ENCODE assay signal across 23 mouse cellular contexts in the genomic region with DNA sequence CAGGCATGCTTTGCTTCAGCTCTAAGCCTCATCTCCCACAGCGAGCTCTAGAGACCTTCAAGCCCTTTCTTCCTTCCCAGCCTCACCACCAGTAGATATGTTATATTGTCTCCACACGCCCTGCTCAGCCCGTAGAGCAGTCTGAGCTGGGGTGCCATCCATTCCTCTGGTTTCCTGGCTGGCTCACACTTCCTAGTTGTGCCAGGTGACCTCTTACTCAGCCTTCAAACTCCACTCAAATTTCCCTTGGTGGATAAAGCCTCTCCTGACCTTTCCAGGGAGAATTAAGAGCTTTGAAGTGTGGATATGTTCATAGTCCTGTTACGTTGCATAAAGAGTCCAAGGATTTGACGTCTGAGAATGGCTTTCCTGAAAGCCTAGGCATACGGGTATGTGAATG.
DNase-seq lines count a peak whose midpoint lies in the region; ATAC-seq and TF ChIP-seq lines count a peak whose summit lies in the region.
"Had no signal": no experiment of that assay in that cellular context is flagged by ENCODE, and none has a peak within 500 bp of the region (broad histone marks: within the 10 kb centered on the region; RNA-seq: fewer than 3 reads in every experiment).

No protein-coding gene starts in this region.

- peak overlapping the region; percentile 40 for H3K4me3 ChIP-seq in gastrocnemius, adult 2 months
- no peak overlapping the region for H3K4me3 ChIP-seq in layer of hippocampus, adult 2 months
- H3K4me3 ChIP-seq: embryonic facial prominence, embryonic 12.5 days; erythroblast, embryonic 14.5 days; forebrain, embryonic 12.5 days; forebrain, embryonic 15.5 days; hindbrain, embryonic 12.5 days had no signal

- intact Hi-C loops in gastrocnemius, adult 2 months (cut with DNase I) = loop anchor here (5.0 kb wide), 1 partner anchor 163 kb away; no protein-coding TSS in a partner anchor
- intact Hi-C loops in gastrocnemius, postnatal 36 days (cut with DNase I) = no loop called here
- intact Hi-C loops in gastrocnemius, postnatal 14 days (cut with DNase I; ENCODE audit: low total_unique reads) = no loop called here

- TF ChIP-seq CTCF in gastrocnemius, adult 2 months (IDR thresholded peaks at IDR 0.05) = no peak
- no peak for TF ChIP-seq CTCF in layer of hippocampus, adult 2 months (conservative IDR thresholded peaks at IDR 0.05)

- ATAC-seq in cerebellum, adult (ENCODE audit: insufficient number of reproducible peaks, low FRiP score, low TSS enrichment) = peak; percentile 15; the same call in 1 of the 2 replicates
- ATAC-seq: forebrain, embryonic 15.5 days; hindbrain, embryonic 16.5 days; inflammation-experienced regulatory T-cells, adult 6 months; intestine, embryonic 16.5 days; Patski had no signal

- DNase-seq in cerebellum, postnatal 10 days = no peak
- peak; percentile 68 for DNase-seq in gastrocnemius, adult 2 months
- DNase-seq in gastrocnemius, postnatal 36 days = no peak
- no peak for DNase-seq in layer of hippocampus, adult 2 months (ENCODE audit: low spot score in 2 of 2)
- DNase-seq in layer of hippocampus, postnatal 14 days (ENCODE audit: low spot score in 2 of 2) = no peak
- peak; percentile 18 for DNase-seq in gastrocnemius, postnatal 14 days
- no peak for DNase-seq in Muller cell, postnatal 12 days (ENCODE audit: inconsistent ontology term)
- DNase-seq: adrenal gland, adult 2 months; adrenal gland, postnatal 14 days; cerebellum, adult 11-12 months; cerebellum, adult 8-10 months; cerebellum, postnatal 14 days; kidney, adult 18-20 months had no signal

- peak overlapping the region; percentile 85 for H3K27ac ChIP-seq in gastrocnemius, adult 2 months
- H3K27ac ChIP-seq in layer of hippocampus, adult 2 months = peak overlapping the region; percentile 71; the same call in 1 of the 2 replicates
- H3K27ac ChIP-seq: embryonic facial prominence, embryonic 12.5 days; forebrain, embryonic 12.5 days; forebrain, embryonic 15.5 days; hindbrain, embryonic 12.5 days had no signal

Comparison
In these comparisons a context has a peak if more than half of its experiments do, and no peak if none do; other contexts are left out.
1. DNase-seq: peak in gastrocnemius, adult 2 months (single experiment) and gastrocnemius, postnatal 14 days (single experiment); none in cerebellum, postnatal 10 days (0 of 2), gastrocnemius, postnatal 36 days (0 of 2), layer of hippocampus, adult 2 months (0 of 2), layer of hippocampus, postnatal 14 days (0 of 2) and Muller cell, postnatal 12 days (single experiment).